Mouse (Mus musculus) heart, adult 2 months (tissue): ENCODE measurements around the gene Hypk. TPM values are rescaled to one million over a fixed set of nuclear protein-coding genes. Genes with fewer than 3 reads are reported as not detected.

Experiments used
- DNase-seq, 2 experiments: peaks; one replicate each; pipeline ENCODE4 v3.0.0; 2021
- H3K27ac ChIP-seq: fragments of 200-600 bp; 2 replicates; pipeline ENCODE4 v1.8.1; 2022
- H3K27me3 ChIP-seq: fragments of 200-500 bp; 2 replicates; pipeline ENCODE4 v1.6.1; 2012; ENCODE audit warnings: mild to moderate bottlenecking, low read length, inconsistent platforms, mixed read lengths; ENCODE audit not compliant: control insufficient read depth, insufficient read depth
- H3K36me3 ChIP-seq: fragments of 200-500 bp; 2 replicates; pipeline ENCODE4 v1.6.1; 2012; ENCODE audit warnings: low read length, inconsistent platforms; ENCODE audit not compliant: control insufficient read depth, insufficient read depth
- H3K4me1 ChIP-seq: fragments of 200-500 bp; 2 replicates; pipeline ENCODE4 v1.6.1; 2011; ENCODE audit warnings: low read length; ENCODE audit not compliant: control insufficient read depth, insufficient read depth
- H3K4me3 ChIP-seq: fragments of 200-600 bp; 2 replicates; pipeline ENCODE4 v1.8.1; 2022
- H3K79me2 ChIP-seq: fragments of 200-500 bp; replicated peaks from 2 replicates; pipeline ENCODE4 v1.6.1; 2012; ENCODE audit warnings: mild to moderate bottlenecking, inconsistent platforms, low read length, moderate library complexity, mixed read lengths; ENCODE audit not compliant: control insufficient read depth, insufficient read depth
- H3K9ac ChIP-seq: fragments of 200-500 bp; 2 replicates; pipeline ENCODE4 v1.6.1; 2012; ENCODE audit warnings: low read depth, mild to moderate bottlenecking, control low read depth, inconsistent platforms, low read length, mixed read lengths
- CTCF ChIP-seq: fragments of 200-600 bp; IDR thresholded peaks from 2 replicates; pipeline ENCODE4 v1.8.1; 2022; ENCODE audit warnings: antibody characterized with exemption, mild to moderate bottlenecking, moderate library complexity
- EP300 ChIP-seq: fragments of 200-500 bp; IDR thresholded peaks from 2 replicates; pipeline ENCODE4 v1.6.1; 2011; ENCODE audit warnings: low read depth, low read length, control low read depth; ENCODE audit not compliant: insufficient read depth
- POLR2A ChIP-seq: fragments of 200-500 bp; IDR thresholded peaks from 2 replicates; pipeline ENCODE4 v1.6.1; 2011; ENCODE audit warnings: mild to moderate bottlenecking, low read depth, low read length, control low read depth; ENCODE audit not compliant: insufficient read depth
- WGBS: fragments of 180-500 bp; shearing (Covaris S2); methylation state at CpG from one replicate; pipeline ENCODE4 v1.1.7; 2018; 5-methylcytosine and 5-hydroxymethylcytosine counted together
- intact Hi-C: fragments of 180-260 bp; cut with DNase I; formaldehyde crosslinking; loops from one replicate; pipeline ENCODE4 v1.15.1; 2025
- polyA plus RNA-seq: library from polyadenylated mRNA; depleted of rRNA; stranded (reverse); fragments of >200 nt; gene quantifications from 2 replicates; pipeline ENCODE4 v1.2.3, GENCODE M21; 2012
- total RNA-seq, 2 experiments: library from RNA; stranded (reverse); gene quantifications; 2 replicates each; pipeline ENCODE4 v1.2.3; 2021

Hypk gene
- total and polyA plus RNA-seq, 3 experiments: 10.4 to 23.5 (median 19.8) TPM

DNA sequence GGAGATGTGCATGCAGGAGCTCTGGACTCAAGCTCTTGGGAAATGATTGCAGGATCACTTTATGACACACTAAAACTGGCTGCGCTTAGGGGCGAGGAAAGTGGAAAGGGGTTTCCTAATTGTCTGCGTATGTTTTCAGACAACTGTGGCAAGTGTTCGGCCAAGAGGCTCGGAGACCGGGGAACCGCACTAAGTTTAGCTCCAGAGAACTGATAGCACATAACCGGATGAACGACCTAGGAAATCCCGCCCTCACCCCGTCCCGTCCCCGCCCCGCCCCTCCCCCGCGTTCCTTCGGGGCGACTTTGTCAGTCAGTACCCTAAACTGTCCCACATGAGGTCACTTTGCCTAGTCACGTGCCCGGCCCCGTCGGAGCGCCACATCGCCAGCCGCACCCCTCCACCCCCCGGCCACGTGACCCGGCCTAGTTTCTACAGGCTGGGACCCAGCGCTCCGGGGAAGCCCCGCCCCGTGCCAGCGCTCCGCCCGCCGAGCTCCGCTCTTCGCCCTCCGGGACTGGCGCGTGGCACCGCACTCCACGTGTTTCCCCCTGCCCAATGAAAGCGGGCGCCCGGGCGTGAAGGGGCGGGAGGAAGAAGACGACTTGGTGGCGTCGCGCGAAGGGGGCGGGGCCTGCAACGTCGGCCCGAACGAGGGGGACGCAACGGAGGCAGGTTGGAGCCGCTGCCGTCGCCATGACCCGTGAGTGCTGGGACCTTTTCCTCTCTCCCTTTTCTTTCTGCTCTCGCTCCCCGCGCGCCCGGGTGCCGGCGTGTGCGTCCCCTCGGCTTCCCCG lies 4.2 kb upstream of the Hypk start, which contains the start of gene Serf2:
Gene Serf2, plus strand, starts transcription at position 457 of the 797 bp plus-strand sequence.
- no peaks in the 10 kb centered on the region for H3K27me3 ChIP-seq
- peaks cover 21% of the 10 kb centered on the region for H3K36me3 ChIP-seq
- H3K4me1 ChIP-seq: peaks cover 5% of the 10 kb centered on the region
- peak within 1 kb of the TSS; percentile 97 for H3K9ac ChIP-seq
- intact Hi-C loops: loop anchor here (2.0 kb wide), 1 partner anchor 36 kb away; the partner anchor contains the start of genes Catsper2 and Pdia3
- peak within 1 kb of the TSS; percentile 99 for H3K27ac ChIP-seq
- H3K79me2 ChIP-seq: peaks cover 4% of the 10 kb centered on the region
- peak; percentile 98 for TF ChIP-seq POLR2A
- peak; percentile 61; the same call in 1 of the 2 replicates for TF ChIP-seq EP300
- no peak for TF ChIP-seq CTCF
- H3K4me3 ChIP-seq: peak within 1 kb of the TSS; percentile 100
- under 1% methylated on average over 70 of the region's 74 CpGs for WGBS
- DNase-seq: peak; percentile 99 to 100

- DNase-seq: no peak
- intact Hi-C loops: loop anchor here (2.0 kb wide), 1 partner anchor 37 kb away; the partner anchor contains the start of genes Catsper2 and Pdia3
- peaks cover 6% of the 10 kb centered on the region for H3K4me1 ChIP-seq
- no peak for TF ChIP-seq POLR2A
- TF ChIP-seq EP300: no peak
- TF ChIP-seq CTCF: no peak
- H3K4me3 ChIP-seq: peak overlapping the region; percentile 100
- peaks cover 4% of the 10 kb centered on the region for H3K79me2 ChIP-seq
- no peaks in the 10 kb centered on the region for H3K27me3 ChIP-seq
- peaks cover 21% of the 10 kb centered on the region for H3K36me3 ChIP-seq
- WGBS: under 1% methylated on average over 54 of the region's 54 CpGs
- H3K9ac ChIP-seq: peak overlapping the region; percentile 97
- H3K27ac ChIP-seq: peak overlapping the region; percentile 99
These were observed 3.5 kb upstream of the Hypk start for GRCm38 (mm10) chr2:121449545-121450011.

- H3K4me1 ChIP-seq: peaks cover 6% of the 10 kb centered on the region
- intact Hi-C loops: no loop called here
- TF ChIP-seq POLR2A: no peak
- peak; percentile 34 for TF ChIP-seq CTCF
- TF ChIP-seq EP300: no peak
- peak in 1 of 2 experiments; percentile 46 for DNase-seq
- peaks cover 4% of the 10 kb centered on the region for H3K79me2 ChIP-seq
- H3K36me3 ChIP-seq: peaks cover 21% of the 10 kb centered on the region
- peak overlapping the region; percentile 99 for H3K27ac ChIP-seq
- no peaks in the 10 kb centered on the region for H3K27me3 ChIP-seq
- H3K9ac ChIP-seq: peak overlapping the region; percentile 97
- H3K4me3 ChIP-seq: peak overlapping the region; percentile 100
- WGBS: 0% methylated on average over 7 of the region's 7 CpGs
These were observed 3.0 kb upstream of the Hypk start for GRCm38 (mm10) chr2:121450093-121450492.

DNA sequence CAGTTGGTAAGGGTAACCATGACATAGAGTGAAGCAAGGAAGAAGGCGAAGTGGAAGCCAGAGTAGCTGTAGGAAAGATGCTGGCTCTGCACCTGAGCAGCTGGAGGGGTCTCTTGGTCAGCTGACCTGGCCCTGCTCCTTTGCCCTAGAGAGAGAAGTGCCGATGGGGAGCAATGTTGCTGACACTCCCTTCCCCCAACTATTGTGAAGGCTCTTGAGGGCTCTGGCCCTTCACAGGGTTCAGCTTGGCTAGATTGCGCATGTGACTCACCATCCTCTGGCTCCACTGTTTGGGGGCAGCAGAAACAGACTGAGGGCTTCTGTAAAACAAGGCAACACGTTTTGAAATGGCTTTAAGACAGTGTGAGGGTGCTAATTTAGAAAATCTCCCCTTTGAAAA lies 729 bp upstream of the Hypk start:
- no peak for DNase-seq
- WGBS: 42% methylated on average over 4 of the region's 4 CpGs
- TF ChIP-seq EP300: no peak
- TF ChIP-seq POLR2A: no peak
- no peak for TF ChIP-seq CTCF
- H3K27me3 ChIP-seq: no peaks in the 10 kb centered on the region
- H3K4me1 ChIP-seq: peaks cover 6% of the 10 kb centered on the region
- peak overlapping the region; percentile 60; the same call in 1 of the 2 replicates for H3K27ac ChIP-seq
- H3K9ac ChIP-seq: no peak overlapping the region
- H3K79me2 ChIP-seq: peaks cover 4% of the 10 kb centered on the region
- H3K36me3 ChIP-seq: peaks cover 21% of the 10 kb centered on the region
- H3K4me3 ChIP-seq: no peak overlapping the region
- intact Hi-C loops: no loop called here

DNA sequence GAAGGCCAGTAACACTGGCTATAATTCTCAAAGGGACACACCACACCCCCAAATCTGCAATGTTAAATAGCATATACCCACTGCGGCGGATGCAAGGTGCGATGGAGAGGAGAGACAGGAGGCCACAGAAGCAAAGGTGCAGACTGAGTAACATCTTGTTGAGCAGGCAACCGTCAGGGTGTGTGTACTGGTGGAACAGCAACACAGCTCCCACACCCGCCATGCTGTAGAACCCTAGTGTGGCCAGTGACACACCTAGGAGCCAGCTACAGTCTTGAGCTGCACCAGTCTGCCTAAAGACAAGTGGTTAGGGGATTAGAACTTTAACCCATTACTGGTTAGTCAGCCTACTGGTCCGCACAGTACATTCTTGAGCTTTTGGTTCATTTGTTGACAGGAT lies 827 bp downstream of the Hypk start:
- TF ChIP-seq POLR2A (0 out of 2 replicates have a peak, but pooled peaks have one; percentile 20), EP300 (no peak)
- peaks cover 29% of the 10 kb centered on the region for H3K36me3 ChIP-seq
- peaks cover 4% of the 10 kb centered on the region for H3K79me2 ChIP-seq
- no peak overlapping the region for H3K4me3 ChIP-seq
- WGBS: 85% methylated on average over 6 of the region's 6 CpGs
- no peak overlapping the region; the same call in 1 of the 2 replicates for H3K27ac ChIP-seq
- no peak for DNase-seq
- H3K9ac ChIP-seq: no peak overlapping the region
- H3K27me3 ChIP-seq: no peaks in the 10 kb centered on the region
- intact Hi-C loops: no loop called here
- H3K4me1 ChIP-seq: peaks cover 6% of the 10 kb centered on the region

GRCm38 (mm10) chr2:121455534-121455933 lies 2.4 kb downstream of the Hypk start:
- TF ChIP-seq CTCF (no peak), POLR2A (no peak), EP300 (no peak)
- Histone ChIP-seq H3K4me1 (peaks cover 6% of the 10 kb centered on the region), H3K36me3 (peaks cover 29% of the 10 kb centered on the region), H3K79me2 (no peaks in the 10 kb centered on the region), H3K27ac (no peak overlapping the region), H3K9ac (no peak overlapping the region), H3K27me3 (no peaks in the 10 kb centered on the region), H3K4me3 (no peak overlapping the region)
- 78% methylated on average over 5 of the region's 5 CpGs for WGBS
- DNase-seq: no peak
- intact Hi-C loops: loop anchor here (5.0 kb wide), 1 partner anchor 52 kb away; the partner anchor contains the start of genes Mfap1a and Wdr76
